Comparison of ENCODE assay signal across 7 mouse cellular contexts in the genomic region with DNA sequence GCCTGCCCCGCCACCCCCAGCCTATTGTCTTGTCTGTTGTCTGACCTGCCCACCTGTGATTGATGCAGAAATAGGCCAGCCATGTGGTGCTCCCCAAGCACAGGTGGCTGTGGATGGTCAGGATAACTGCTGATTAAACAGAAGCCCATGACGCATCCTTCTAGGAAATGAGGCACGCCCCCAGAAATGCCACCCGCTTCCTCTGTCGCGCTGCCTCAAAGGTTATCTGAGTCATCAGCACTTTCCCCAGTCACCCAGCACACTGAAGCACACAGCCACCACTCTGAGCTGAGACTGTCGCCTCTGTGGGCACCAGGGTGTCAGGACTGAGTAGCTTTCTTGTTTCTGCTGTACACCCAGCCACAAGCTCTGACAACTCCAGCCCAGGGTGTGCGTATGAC. TPM values are rescaled to one million over a fixed set of nuclear protein-coding genes. Genes with fewer than 3 reads are reported as not detected.
A peak's percentile ranks its signal among the peaks of the same experiment; 100 is the strongest.
DNase-seq lines count a peak whose midpoint lies in the region; ATAC-seq and TF ChIP-seq lines count a peak whose summit lies in the region.

No protein-coding gene starts in this region.

- TF ChIP-seq POLR2A in spleen, adult 2 months (IDR thresholded peaks at IDR 0.05; ENCODE audit: low read depth, low read length) = no peak
- TF ChIP-seq POLR2A in myocyte (IDR thresholded peaks at IDR 0.05; ENCODE audit: insufficient read length, low read depth) = no peak

- H3K4me2 ChIP-seq in heart, embryonic 14.5 days (ENCODE audit: low read length) = no peak overlapping the region
- H3K4me2 ChIP-seq in myocyte (ENCODE audit: low read depth) = peak overlapping the region; percentile 59

- TF ChIP-seq CTCF in spleen, adult 2 months (IDR thresholded peaks at IDR 0.05; ENCODE audit: extremely low read depth, insufficient read depth, insufficient read length, insufficient replicate concordance) = no peak

- ATAC-seq in heart, embryonic 14.5 days (ENCODE audit: insufficient number of reproducible peaks, insufficient read depth, low FRiP score, low read depth) = no peak

- H3K4me3 ChIP-seq in spleen, adult 2 months (ENCODE audit: extremely low read depth, insufficient read depth, insufficient read length) = no peak overlapping the region
- H3K4me3 ChIP-seq in heart, embryonic 14.5 days (ENCODE audit: control insufficient read depth in 1 of 2, insufficient read depth in 1 of 2, low read depth in 1 of 2, low read length in 2 of 2) = no peak overlapping the region
- H3K4me3 ChIP-seq in myocyte = no peak overlapping the region

- H3K79me2 ChIP-seq in myocyte (ENCODE audit: control insufficient read depth, insufficient read depth) = peaks cover 12% of the 10 kb centered on the region

- no peak overlapping the region for H3K27ac ChIP-seq in spleen, adult 2 months (ENCODE audit: insufficient read depth, low read length)
- H3K27ac ChIP-seq in heart, embryonic 14.5 days (replicated peaks in 1 of 2; ENCODE audit: control insufficient read depth in 1 of 2, insufficient read depth in 1 of 2, low read depth in 2 of 2, low read length in 2 of 2) = peak overlapping the region in 1 of 2 experiments; percentile 55; a peak in 2 of 4 replicates

- H3K4me1 ChIP-seq in spleen, adult 2 months (ENCODE audit: control insufficient read depth, insufficient read depth, insufficient read length) = peaks cover 10% of the 10 kb centered on the region; the same call in 1 of the 2 replicates
- H3K4me1 ChIP-seq in heart, embryonic 14.5 days (ENCODE audit: control insufficient read depth in 2 of 2, insufficient read depth in 2 of 2, low read length in 2 of 2) = peaks cover 58 to 72% of the 10 kb centered on the region in 2 experiments

- H3K27me3 ChIP-seq in spleen, adult 2 months (ENCODE audit: control insufficient read depth, insufficient read depth, low read length) = no peaks in the 10 kb centered on the region
- H3K27me3 ChIP-seq in heart, embryonic 14.5 days (ENCODE audit: control insufficient read depth, insufficient read depth, low read length) = no peaks in the 10 kb centered on the region
- H3K27me3 ChIP-seq in myocyte (ENCODE audit: control insufficient read depth, insufficient read depth, insufficient read length) = no peaks in the 10 kb centered on the region

- no peaks in the 10 kb centered on the region for H3K9me3 ChIP-seq in heart, embryonic 14.5 days (ENCODE audit: control insufficient read depth, low read length)

- no peak overlapping the region for H3ac ChIP-seq in myocyte (ENCODE audit: control insufficient read depth, insufficient read length)

- WGBS in spleen, adult 2 months = 17% methylated on average over 8 of the region's 8 CpGs
- 45% methylated on average over 8 of the region's 8 CpGs for WGBS in heart, embryonic 14.5 days

- H3K36me3 ChIP-seq in spleen, adult 2 months (ENCODE audit: control insufficient read depth, insufficient read depth, low read length) = no peaks in the 10 kb centered on the region
- H3K36me3 ChIP-seq in heart, embryonic 14.5 days (ENCODE audit: control insufficient read depth, insufficient read depth, low read length) = no peaks in the 10 kb centered on the region
- H3K36me3 ChIP-seq in myocyte (ENCODE audit: control insufficient read depth, insufficient read depth) = no peaks in the 10 kb centered on the region

- H3K9ac ChIP-seq in heart, embryonic 14.5 days (ENCODE audit: low read length) = 0 out of 2 replicates have a peak overlapping the region, but pooled peaks have one; percentile 4

- intact Hi-C loops in left cerebral cortex, postnatal 14 days (cut with DNase I) = no loop called here

- peak; percentile 19 to 23 for DNase-seq in spleen, adult 2 months (ENCODE audit: low read depth in 1 of 2, low spot score in 2 of 2)
- DNase-seq in spleen, adult 18-20 months = no peak
- peak; percentile 59 for DNase-seq in adrenal gland, postnatal 25 days
- DNase-seq in left cerebral cortex, postnatal 14 days (ENCODE audit: low spot score in 2 of 2) = peak; percentile 54 to 66
- no peak for DNase-seq in testis, postnatal 10 days (ENCODE audit: low spot score)

TF ChIP-seq in myocyte, 11 proteins besides CTCF, POLR2A, EP300 and RAD21:
- TF ChIP-seq REST (IDR thresholded peaks at IDR 0.05; ENCODE audit: insufficient read depth, insufficient read length) (no peak), MYOD1 (IDR thresholded peaks at IDR 0.05; ENCODE audit: control insufficient read depth in 1 of 3, insufficient read length in 2 of 3, low read depth in 2 of 3) (peak; percentile 20 to 94 (median 78)), TCF12 (IDR thresholded peaks at IDR 0.05; ENCODE audit: insufficient read depth, poor library complexity, severe bottlenecking) (peak; percentile 2), TCF3 (IDR thresholded peaks at IDR 0.05; ENCODE audit: insufficient read length, low read depth) (peak; percentile 58), CEBPB (IDR thresholded peaks at IDR 0.05; ENCODE audit: insufficient read depth, poor library complexity, severe bottlenecking) (no peak), E2F4 (IDR thresholded peaks at IDR 0.05; ENCODE audit: insufficient read depth) (no peak), MYOG (IDR thresholded peaks at IDR 0.05; ENCODE audit: control insufficient read depth in 1 of 3, insufficient read depth in 1 of 3, insufficient read length in 2 of 3, low read depth in 2 of 3) (peak; percentile 27 to 88 (median 41))

RNA-seq across cellular contexts. Expression of a gene that starts 24.9 kb away (rescaled TPM):
- 9.4 and 10.0 TPM in 2 replicates for polyA plus RNA-seq in spleen, adult 2 months (2012; rRNA removed)
- 11.7 and 13.2 TPM in 2 replicates for total RNA-seq in adrenal gland, postnatal 25 days (2021)
- polyA plus RNA-seq in heart, embryonic 14.5 days (2014; fragmentation: Nextera tagmentation; extraction: Ambion mirVana) = 57.7 and 69.7 TPM in 2 replicates
- 10 to 100 TPM; 26.3 to 28.9 TPM for total RNA-seq in left cerebral cortex, postnatal 14 days (2021)
- 25.6 TPM for polyA plus RNA-seq in myocyte (2012; fragmentation: generic; extraction: Trizol)

Comparison
In these comparisons a context has a peak if more than half of its experiments do, and no peak if none do; other contexts are left out.
1. DNase-seq: peak in spleen, adult 2 months (2 of 2), adrenal gland, postnatal 25 days (single experiment) and left cerebral cortex, postnatal 14 days (2 of 2); none in spleen, adult 18-20 months (0 of 2) and testis, postnatal 10 days (single experiment).